Mouse (Mus musculus) midbrain, embryonic 14.5 days (tissue): Measurements from ENCODE around the gene Tfap4. TPM values are rescaled to one million over a fixed set of nuclear protein-coding genes. Genes with fewer than 3 reads are reported as not detected.

Experiments
- ATAC-seq: fragments of 200-750 bp; cut with Nextera tagmentation; 2 replicates; pipeline ENCODE4 v1.8.0; 2017; ENCODE audit warnings: moderate number of reproducible peaks, moderate library complexity; ENCODE audit not compliant: low FRiP score, low TSS enrichment
- DNase-seq: peaks from one replicate; pipeline ENCODE4 v3.0.0-alpha.2; 2015
- H3K27ac ChIP-seq: fragments of 300-500 bp; sonication (generic); replicated peaks from 2 replicates; pipeline ENCODE4 v1.5.1; 2014; ENCODE audit warnings: mild to moderate bottlenecking, low read depth, low read length, moderate library complexity
- H3K27me3 ChIP-seq: fragments of 300-500 bp; sonication (generic); 2 replicates; pipeline ENCODE4 v1.6.1; 2014; ENCODE audit warnings: low read length, control low read depth, mixed read lengths; ENCODE audit not compliant: control insufficient read depth, insufficient read depth
- H3K36me3 ChIP-seq: fragments of 300-500 bp; sonication (generic); 2 replicates; pipeline ENCODE4 v1.6.1; 2014; ENCODE audit warnings: low read length, control low read depth; ENCODE audit not compliant: control insufficient read depth, insufficient read depth
- H3K4me1 ChIP-seq: fragments of 300-500 bp; sonication (generic); 2 replicates; pipeline ENCODE4 v1.6.1; 2014; ENCODE audit warnings: mild to moderate bottlenecking, antibody characterized with exemption, low read length, control low read depth; ENCODE audit not compliant: control insufficient read depth, insufficient read depth
- H3K4me2 ChIP-seq: fragments of 300-500 bp; sonication (generic); 2 replicates; pipeline ENCODE4 v1.6.1; 2014; ENCODE audit warnings: mild to moderate bottlenecking, low read length, moderate library complexity
- H3K4me3 ChIP-seq: fragments of 300-500 bp; sonication (generic); replicated peaks from 2 replicates; pipeline ENCODE4 v1.5.1; 2014; ENCODE audit warnings: low read depth, low read length
- H3K9ac ChIP-seq: fragments of 300-500 bp; sonication (generic); replicated peaks from 2 replicates; pipeline ENCODE4 v1.6.1; 2014; ENCODE audit warnings: mild to moderate bottlenecking, low read length, moderate library complexity
- H3K9me3 ChIP-seq: fragments of 300-500 bp; sonication (generic); 2 replicates; pipeline ENCODE4 v1.6.1; 2016; ENCODE audit warnings: low read length, control low read depth, mixed read lengths; ENCODE audit not compliant: control insufficient read depth
- WGBS: fragments of 180-500 bp; shearing (Covaris S2); extraction: QIAGEN DNeasy Blood & Tissue Kit; methylation state at CpG from one replicate; pipeline ENCODE4 v1.1.7; 2014; 5-methylcytosine and 5-hydroxymethylcytosine counted together
- polyA plus RNA-seq: library from polyadenylated mRNA; unstranded; fragments of >200 nt; fragmentation: Nextera tagmentation; extraction: Ambion mirVana; gene quantifications from 2 replicates; pipeline ENCODE4 v1.2.1, GENCODE M21; 2014

Gene Tfap4
- polyA plus RNA-seq, 1 experiment from 2014 or later = 8.9 TPM

DNA sequence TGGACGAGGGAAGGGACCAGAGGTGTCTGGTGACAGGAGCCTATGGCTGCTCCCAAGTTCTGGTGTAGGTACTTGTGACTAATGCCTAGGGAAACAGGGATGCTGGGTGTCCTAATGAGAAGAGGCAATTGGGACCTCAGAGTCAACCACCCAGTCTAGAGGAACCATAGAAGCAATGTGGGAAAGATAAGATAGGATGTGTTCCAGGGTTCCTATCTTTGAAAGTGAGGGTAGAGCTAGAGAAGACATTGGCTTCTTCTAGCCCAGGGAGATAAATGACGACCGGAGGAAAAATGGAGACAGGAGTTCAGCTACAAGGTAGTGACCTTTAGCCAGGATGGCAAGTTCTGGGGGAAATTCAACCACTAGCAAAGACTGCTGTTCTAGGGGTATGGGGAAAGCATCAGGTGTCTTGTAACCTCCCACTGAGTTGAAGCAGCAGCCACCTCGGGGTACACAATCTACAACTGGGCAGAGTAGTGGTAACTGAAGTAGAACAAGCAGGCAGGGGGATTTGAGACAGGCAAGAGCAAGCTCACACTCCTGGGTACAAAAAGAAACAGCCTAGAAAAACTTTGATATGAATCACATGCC lies 38.5 kb downstream of the Tfap4 start:
- Histone ChIP-seq H3K4me2 (no peak overlapping the region), H3K36me3 (no peaks in the 10 kb centered on the region), H3K9ac (no peak overlapping the region), H3K27me3 (no peaks in the 10 kb centered on the region), H3K9me3 (no peaks in the 10 kb centered on the region), H3K27ac (no peak overlapping the region), H3K4me1 (no peaks in the 10 kb centered on the region), H3K4me3 (no peak overlapping the region)
- WGBS = 78% methylated on average over 4 of the region's 4 CpGs
- DNase-seq (no peak), ATAC-seq (no peak)

DNA sequence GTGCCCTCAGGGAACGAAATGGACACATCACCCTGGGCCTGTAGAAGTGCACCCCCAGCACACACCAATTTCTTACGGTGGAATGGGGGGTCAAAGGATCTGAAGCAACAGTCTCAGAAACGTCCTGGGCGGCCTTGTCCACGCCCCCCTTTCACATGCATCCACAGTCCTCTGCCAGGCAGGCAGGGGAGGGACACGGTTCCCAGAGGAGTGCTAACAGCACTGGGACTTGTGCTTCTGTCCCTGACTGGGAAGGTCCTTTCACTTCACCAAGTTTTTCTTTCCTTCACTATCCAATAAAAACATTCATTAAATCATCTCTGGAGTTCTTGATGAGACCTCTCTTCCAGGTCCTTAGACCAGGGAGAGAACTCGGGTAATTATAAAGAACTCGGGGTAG lies 39.0 kb downstream of the Tfap4 start:
- Histone ChIP-seq H3K4me3 (no peak overlapping the region), H3K9me3 (no peaks in the 10 kb centered on the region), H3K4me2 (no peak overlapping the region), H3K27ac (no peak overlapping the region), H3K36me3 (no peaks in the 10 kb centered on the region), H3K4me1 (no peaks in the 10 kb centered on the region), H3K9ac (no peak overlapping the region), H3K27me3 (no peaks in the 10 kb centered on the region)
- ATAC-seq (no peak), DNase-seq (no peak)
- WGBS = 75% methylated on average over 8 of the region's 8 CpGs

- no peaks in the 10 kb centered on the region for H3K36me3 ChIP-seq
- H3K9me3 ChIP-seq = no peaks in the 10 kb centered on the region
- no peak overlapping the region for H3K27ac ChIP-seq
- H3K4me1 ChIP-seq = no peaks in the 10 kb centered on the region
- H3K27me3 ChIP-seq = no peaks in the 10 kb centered on the region
- H3K4me3 ChIP-seq = no peak overlapping the region
- H3K4me2 ChIP-seq = no peak overlapping the region
- H3K9ac ChIP-seq = no peak overlapping the region
- no peak for ATAC-seq
- WGBS = 90% methylated on average over 2 of the region's 2 CpGs
- DNase-seq = no peak
These were observed 39.8 kb downstream of the Tfap4 start for GRCm38 (mm10) chr16:4519825-4520224.

- Histone ChIP-seq H3K4me3 (no peak overlapping the region), H3K27ac (no peak overlapping the region), H3K4me1 (no peaks in the 10 kb centered on the region), H3K9me3 (no peaks in the 10 kb centered on the region), H3K27me3 (no peaks in the 10 kb centered on the region), H3K36me3 (no peaks in the 10 kb centered on the region), H3K9ac (no peak overlapping the region), H3K4me2 (no peak overlapping the region)
- WGBS = 69% methylated on average over 4 of the region's 4 CpGs
- ATAC-seq (no peak), DNase-seq (no peak)
These were observed 40.5 kb downstream of the Tfap4 start for GRCm38 (mm10) chr16:4519157-4519556.

- WGBS = 72% methylated on average over 2 of the region's 2 CpGs
- Histone ChIP-seq H3K27ac (no peak overlapping the region), H3K4me2 (no peak overlapping the region), H3K9me3 (no peaks in the 10 kb centered on the region), H3K27me3 (no peaks in the 10 kb centered on the region), H3K9ac (no peak overlapping the region), H3K36me3 (no peaks in the 10 kb centered on the region), H3K4me1 (no peaks in the 10 kb centered on the region), H3K4me3 (no peak overlapping the region)
- ATAC-seq = no peak
- no peak for DNase-seq
These were observed 41.7 kb downstream of the Tfap4 start for GRCm38 (mm10) chr16:4517906-4518305.

DNA sequence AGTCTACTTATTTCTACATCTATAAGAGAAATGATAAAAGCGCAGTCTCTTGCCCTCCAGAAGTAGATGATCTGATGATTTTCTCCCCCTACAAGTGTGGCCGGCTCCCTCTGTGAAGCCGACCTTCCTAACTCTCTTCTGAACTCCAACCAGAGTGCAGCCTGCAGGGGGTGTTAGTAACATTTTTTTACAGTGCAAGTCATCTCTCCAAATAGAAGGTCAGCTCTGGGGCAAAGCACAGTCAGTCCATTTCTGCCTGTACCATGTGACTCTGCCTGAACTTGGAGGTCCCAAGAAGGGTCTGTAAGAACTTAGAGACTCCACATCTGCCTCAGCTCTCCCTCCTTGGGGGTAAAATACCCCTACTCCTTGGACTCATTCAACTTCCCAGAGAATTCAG lies 45.3 kb downstream of the Tfap4 start:
- Histone ChIP-seq H3K9ac (no peak overlapping the region), H3K4me3 (no peak overlapping the region), H3K36me3 (no peaks in the 10 kb centered on the region), H3K4me1 (no peaks in the 10 kb centered on the region), H3K4me2 (no peak overlapping the region), H3K27ac (no peak overlapping the region), H3K9me3 (no peaks in the 10 kb centered on the region), H3K27me3 (no peaks in the 10 kb centered on the region)
- WGBS = 85% methylated on average over 3 of the region's 3 CpGs
- no peak for ATAC-seq
- DNase-seq = no peak

DNA sequence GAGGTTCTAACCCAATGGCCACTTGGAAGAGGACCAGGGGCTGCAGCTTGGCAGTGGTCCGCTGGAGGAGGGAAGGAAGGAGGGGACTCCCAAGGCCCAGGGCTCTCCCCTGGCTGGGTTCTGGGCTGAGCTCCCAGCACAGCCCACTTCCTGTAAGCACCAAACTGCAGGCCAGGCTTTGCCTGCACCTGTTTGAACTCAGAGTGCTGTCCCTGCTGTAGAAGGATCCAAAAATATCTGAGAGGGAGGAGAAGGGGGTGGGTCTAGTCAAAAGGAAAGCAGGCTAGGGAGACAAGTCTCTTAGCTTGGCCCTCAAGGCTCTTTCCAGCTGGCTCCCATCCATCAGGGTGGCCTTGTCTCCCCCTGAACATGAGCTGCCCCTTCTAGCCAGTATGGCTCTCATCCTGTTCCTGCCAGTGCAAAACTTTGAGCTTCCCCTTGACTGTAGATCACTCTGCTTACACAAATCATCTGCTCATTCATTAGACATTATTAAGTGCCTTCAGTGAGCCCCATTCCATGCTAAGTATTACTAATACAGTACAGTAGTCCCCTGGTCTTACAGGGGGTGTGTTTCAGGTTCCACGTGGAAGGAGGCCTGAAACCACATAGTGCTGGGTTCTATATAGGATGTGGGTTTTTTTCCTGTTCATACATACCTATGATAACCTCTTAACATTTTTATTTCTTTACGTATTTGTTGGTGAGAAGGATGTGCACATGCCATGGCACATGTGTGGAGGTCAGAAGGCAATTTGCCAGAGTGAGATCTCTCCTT lies 46.8 kb downstream of the Tfap4 start:
- Histone ChIP-seq H3K36me3 (no peaks in the 10 kb centered on the region), H3K4me1 (no peaks in the 10 kb centered on the region), H3K27me3 (no peaks in the 10 kb centered on the region), H3K9ac (no peak overlapping the region), H3K4me2 (no peak overlapping the region), H3K27ac (no peak overlapping the region), H3K9me3 (no peaks in the 10 kb centered on the region), H3K4me3 (no peak overlapping the region)
- no peak for ATAC-seq
- no peak for DNase-seq
- 87% methylated on average over 3 of the region's 3 CpGs for WGBS

GRCm38 (mm10) chr16:4511371-4511770 lies 48.3 kb downstream of the Tfap4 start:
- Histone ChIP-seq H3K4me2 (no peak overlapping the region), H3K4me1 (no peaks in the 10 kb centered on the region), H3K27me3 (no peaks in the 10 kb centered on the region), H3K9ac (no peak overlapping the region), H3K4me3 (no peak overlapping the region), H3K27ac (no peak overlapping the region), H3K36me3 (no peaks in the 10 kb centered on the region), H3K9me3 (no peaks in the 10 kb centered on the region)
- 94% methylated on average over 2 of the region's 2 CpGs for WGBS
- no peak for ATAC-seq
- DNase-seq = no peak

DNA sequence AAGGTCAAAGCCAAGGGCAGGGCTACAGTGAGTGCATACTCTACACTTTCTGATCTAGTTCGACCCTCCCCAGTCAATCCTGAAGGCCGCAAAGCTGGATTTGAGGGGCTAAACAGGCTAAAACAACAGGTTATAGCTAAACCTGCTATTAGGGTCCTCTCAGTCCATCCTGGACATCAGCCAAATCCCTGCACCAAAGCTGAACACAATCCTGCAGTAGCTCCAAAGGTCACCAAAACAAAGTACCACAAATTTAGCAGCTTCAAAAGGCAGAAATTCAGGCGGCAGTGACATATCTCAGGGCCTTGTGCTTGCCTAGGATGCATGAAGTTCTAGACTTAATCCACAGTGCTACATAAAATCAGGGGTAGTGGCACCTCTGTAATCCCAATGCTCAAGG lies 53.5 kb downstream of the Tfap4 start:
- 86% methylated on average over 3 of the region's 3 CpGs for WGBS
- ATAC-seq (no peak), DNase-seq (no peak)
- no peaks in the 10 kb centered on the region for H3K36me3 ChIP-seq
- H3K27ac ChIP-seq = no peak overlapping the region
- no peaks in the 10 kb centered on the region for H3K4me1 ChIP-seq
- H3K27me3 ChIP-seq = no peaks in the 10 kb centered on the region
- no peaks in the 10 kb centered on the region for H3K9me3 ChIP-seq
- H3K9ac ChIP-seq = no peak overlapping the region
- no peak overlapping the region for H3K4me3 ChIP-seq
- no peak overlapping the region for H3K4me2 ChIP-seq
